Mouse (Mus musculus): ENCODE measurements around the gene Eif1ad.

DNA sequence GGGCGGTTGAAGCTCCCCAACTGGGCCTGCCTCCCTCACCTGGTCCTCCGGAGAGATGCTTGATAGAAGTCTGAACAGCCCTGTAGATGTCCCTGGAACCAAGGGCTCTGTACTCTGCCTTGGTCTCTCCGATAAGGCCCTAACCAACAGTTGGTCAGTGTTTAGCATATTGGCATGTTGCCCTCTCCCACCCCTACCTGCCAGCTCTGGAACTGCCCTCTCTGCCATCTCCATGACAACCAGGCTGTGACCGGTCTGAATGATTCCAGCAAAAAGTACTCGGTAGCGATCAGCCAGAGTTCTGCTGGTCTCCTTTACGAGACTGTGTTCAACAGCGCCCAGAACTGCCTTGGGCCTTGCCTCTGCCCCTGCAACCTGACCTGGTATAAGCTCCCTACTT is 35.8 kb downstream of the Eif1ad start, which contains the start of gene Tsga10ip:
- TF ChIP-seq CTCF (IDR thresholded peaks at IDR 0.05; ENCODE audit: control insufficient read depth, insufficient read depth, low read length) (no peak), POLR2A (IDR thresholded peaks at IDR 0.05; ENCODE audit: borderline replicate concordance, control insufficient read depth, low read depth, low read length) (no peak)
